Mouse (Mus musculus): ENCODE measurements around the gene Tdg. TPM values are rescaled to one million over a fixed set of nuclear protein-coding genes. Genes with fewer than 3 reads are reported as not detected.

The Tdg gene
- polyA plus RNA-seq, 1 experiment from 2014 or later, result 46.5 TPM

GRCm38 (mm10) chr10:82695956-82696355, 66.3 kb downstream of the Tdg start, which contains the start of gene Hcfc2:
Gene Hcfc2, plus strand, starts transcription at chr10:82696160.
- no peak within 1 kb of the TSS for H3K4me3 ChIP-seq (ENCODE audit: low read depth, low read length)
- no peaks in the 10 kb centered on the region for H3K9me3 ChIP-seq (ENCODE audit: low read length)
- H3K4me1 ChIP-seq (ENCODE audit: insufficient read depth, low read depth, low read length), result peaks cover 2% of the 10 kb centered on the region; the same call in 1 of the 2 replicates
- H3K27ac ChIP-seq (ENCODE audit: low read length), result no peak within 1 kb of the TSS
- no peaks in the 10 kb centered on the region for H3K36me3 ChIP-seq (ENCODE audit: insufficient read depth, low read length)
- TF ChIP-seq EP300 (IDR thresholded peaks at IDR 0.05), result no peak
- TF ChIP-seq CTCF (IDR thresholded peaks at IDR 0.05), result no peak
- peak; percentile 11 for DNase-seq (ENCODE audit: low spot score)
- no peak for ATAC-seq
- 48% methylated on average over 5 of the region's 5 CpGs for WGBS
- H3K27me3 ChIP-seq (replicated peaks; ENCODE audit: insufficient read depth, low read length), result no peaks in the 10 kb centered on the region
- no peak within 1 kb of the TSS for H3K9ac ChIP-seq (replicated peaks; ENCODE audit: low read depth)
- H3K4me2 ChIP-seq (replicated peaks; ENCODE audit: low read depth, low read length), result no peak within 1 kb of the TSS

- no peak overlapping the region for H3K27ac ChIP-seq (ENCODE audit: low read length)
- H3K27me3 ChIP-seq (replicated peaks; ENCODE audit: insufficient read depth, low read length), result no peaks in the 10 kb centered on the region
- no peak for ATAC-seq
- H3K4me1 ChIP-seq (ENCODE audit: insufficient read depth, low read depth, low read length), result peaks cover 2% of the 10 kb centered on the region; the same call in 1 of the 2 replicates
- H3K4me2 ChIP-seq (replicated peaks; ENCODE audit: low read depth, low read length), result no peak overlapping the region
- no peak overlapping the region for H3K4me3 ChIP-seq (ENCODE audit: low read depth, low read length)
- peak; percentile 48 for DNase-seq (ENCODE audit: low spot score)
- TF ChIP-seq EP300 (IDR thresholded peaks at IDR 0.05), result peak; percentile 79
- no peak for TF ChIP-seq CTCF (IDR thresholded peaks at IDR 0.05)
- 52% methylated on average over 4 of the region's 4 CpGs for WGBS
- no peaks in the 10 kb centered on the region for H3K9me3 ChIP-seq (ENCODE audit: low read length)
- no peak overlapping the region for H3K9ac ChIP-seq (replicated peaks; ENCODE audit: low read depth)
- H3K36me3 ChIP-seq (ENCODE audit: insufficient read depth, low read length), result no peaks in the 10 kb centered on the region
Measured at GRCm38 (mm10) chr10:82696453-82697079, 66.9 kb downstream of the Tdg start.

- Histone ChIP-seq H3K27me3 (replicated peaks; ENCODE audit: insufficient read depth, low read length) (no peaks in the 10 kb centered on the region), H3K9ac (replicated peaks; ENCODE audit: low read depth) (no peak overlapping the region), H3K4me1 (ENCODE audit: insufficient read depth, low read depth, low read length) (peaks cover 2% of the 10 kb centered on the region; the same call in 1 of the 2 replicates), H3K27ac (ENCODE audit: low read length) (no peak overlapping the region), H3K4me3 (ENCODE audit: low read depth, low read length) (no peak overlapping the region), H3K9me3 (ENCODE audit: low read length) (no peaks in the 10 kb centered on the region), H3K4me2 (replicated peaks; ENCODE audit: low read depth, low read length) (no peak overlapping the region), H3K36me3 (ENCODE audit: insufficient read depth, low read length) (no peaks in the 10 kb centered on the region)
- WGBS, result 64% methylated on average over 3 of the region's 3 CpGs
- ATAC-seq (peak; percentile 47), DNase-seq (ENCODE audit: low spot score) (peak; percentile 87)
- no peak for TF ChIP-seq EP300 (IDR thresholded peaks at IDR 0.05)
- no peak for TF ChIP-seq CTCF (IDR thresholded peaks at IDR 0.05)
Measured at GRCm38 (mm10) chr10:82697305-82697898, 67.8 kb downstream of the Tdg start.

GRCm38 (mm10) chr10:82698712-82699261, 69.2 kb downstream of the Tdg start:
- no peaks in the 10 kb centered on the region for H3K27me3 ChIP-seq (replicated peaks; ENCODE audit: insufficient read depth, low read length)
- WGBS, result 1% methylated on average over 30 of the region's 42 CpGs
- H3K4me3 ChIP-seq (ENCODE audit: low read depth, low read length), result peak overlapping the region; percentile 96
- H3K4me2 ChIP-seq (replicated peaks; ENCODE audit: low read depth, low read length), result peak overlapping the region; percentile 79
- H3K4me1 ChIP-seq (ENCODE audit: insufficient read depth, low read depth, low read length), result peaks cover 2% of the 10 kb centered on the region; the same call in 1 of the 2 replicates
- H3K36me3 ChIP-seq (ENCODE audit: insufficient read depth, low read length), result no peaks in the 10 kb centered on the region
- ATAC-seq, result peak; percentile 96
- H3K27ac ChIP-seq (ENCODE audit: low read length), result peak overlapping the region; percentile 71
- no peaks in the 10 kb centered on the region for H3K9me3 ChIP-seq (ENCODE audit: low read length)
- H3K9ac ChIP-seq (replicated peaks; ENCODE audit: low read depth), result peak overlapping the region; percentile 74
- DNase-seq (ENCODE audit: low spot score), result peak; percentile 91
- no peak for TF ChIP-seq CTCF (IDR thresholded peaks at IDR 0.05)
- TF ChIP-seq EP300 (IDR thresholded peaks at IDR 0.05), result no peak

GRCm38 (mm10) chr10:82699296-82699941, 69.8 kb downstream of the Tdg start:
- TF ChIP-seq CTCF (IDR thresholded peaks at IDR 0.05) (no peak), EP300 (IDR thresholded peaks at IDR 0.05) (no peak)
- Histone ChIP-seq H3K9ac (replicated peaks; ENCODE audit: low read depth) (peak overlapping the region; percentile 74), H3K4me3 (ENCODE audit: low read depth, low read length) (peak overlapping the region; percentile 96), H3K4me1 (ENCODE audit: insufficient read depth, low read depth, low read length) (peaks cover 2% of the 10 kb centered on the region; the same call in 1 of the 2 replicates), H3K4me2 (replicated peaks; ENCODE audit: low read depth, low read length) (peak overlapping the region; percentile 79), H3K27ac (ENCODE audit: low read length) (peak overlapping the region; percentile 71), H3K36me3 (ENCODE audit: insufficient read depth, low read length) (no peaks in the 10 kb centered on the region), H3K9me3 (ENCODE audit: low read length) (no peaks in the 10 kb centered on the region), H3K27me3 (replicated peaks; ENCODE audit: insufficient read depth, low read length) (no peaks in the 10 kb centered on the region)
- DNase-seq (ENCODE audit: low spot score) (peak; percentile 57), ATAC-seq (peak; percentile 63)
- 1% methylated on average over 52 of the region's 59 CpGs for WGBS

Other genes starting within 250 kb of the Tdg start
- not detected in 2 replicates for gene Gm1553, start 137.2 kb upstream of the Tdg start, polyA plus RNA-seq (2015; fragmentation: Nextera tagmentation; extraction: Ambion mirVana)
- gene 1190007I07Rik, start 6.6 kb upstream of the Tdg start, polyA plus RNA-seq (2015; fragmentation: Nextera tagmentation; extraction: Ambion mirVana), result 26.0 and 26.9 TPM in 2 replicates
- 2.4 and 3.4 TPM in 2 replicates for gene Glt8d2, start 60.8 kb downstream of the Tdg start, polyA plus RNA-seq (2015; fragmentation: Nextera tagmentation; extraction: Ambion mirVana)
- gene Hcfc2, start 66.3 kb downstream of the Tdg start, polyA plus RNA-seq (2015; fragmentation: Nextera tagmentation; extraction: Ambion mirVana), result 20.9 and 25.6 TPM in 2 replicates
- gene Nfyb, start 134.3 kb downstream of the Tdg start, polyA plus RNA-seq (2015; fragmentation: Nextera tagmentation; extraction: Ambion mirVana), result 21.5 and 28.2 TPM in 2 replicates
- gene Txnrd1, start 204.1 kb downstream of the Tdg start, polyA plus RNA-seq (2015; fragmentation: Nextera tagmentation; extraction: Ambion mirVana), result 34.6 and 40.0 TPM in 2 replicates
- gene Eid3, start 236.8 kb downstream of the Tdg start, polyA plus RNA-seq (2015; fragmentation: Nextera tagmentation; extraction: Ambion mirVana), result not detected in 2 replicates

Measured in lung, postnatal 0 days (tissue).